Mouse (Mus musculus) neural tube, embryonic 14.5 days (tissue): ENCODE data around the gene Cox6a2. TPM values are rescaled to one million over a fixed set of nuclear protein-coding genes. Genes with fewer than 3 reads are reported as not detected.

Source experiments
- ATAC-seq: fragments of 200-750 bp; cut with Nextera tagmentation; 2 replicates; pipeline ENCODE4 v1.8.0; 2017; ENCODE audit warnings: low read depth, mild to moderate bottlenecking, moderate TSS enrichment, moderate library complexity
- H3K27ac ChIP-seq: fragments of 300-500 bp; sonication (generic); 2 replicates; pipeline ENCODE4 v1.5.1; 2014; ENCODE audit warnings: low read depth, mild to moderate bottlenecking, control low read depth, low read length, moderate library complexity, mixed read lengths
- H3K27me3 ChIP-seq: fragments of 300-500 bp; sonication (generic); 2 replicates; pipeline ENCODE4 v1.6.1; 2014; ENCODE audit warnings: low read length; ENCODE audit not compliant: control insufficient read depth, insufficient read depth
- H3K36me3 ChIP-seq: fragments of 300-500 bp; sonication (generic); 2 replicates; pipeline ENCODE4 v1.6.1; 2014; ENCODE audit warnings: low read length, mixed read lengths; ENCODE audit not compliant: control insufficient read depth, insufficient read depth
- H3K4me1 ChIP-seq: fragments of 300-500 bp; sonication (generic); 2 replicates; pipeline ENCODE4 v1.6.1; 2014; ENCODE audit warnings: low read length; ENCODE audit not compliant: control insufficient read depth, insufficient read depth
- H3K4me2 ChIP-seq: fragments of 300-500 bp; sonication (generic); 2 replicates; pipeline ENCODE4 v1.6.1; 2014; ENCODE audit warnings: mild to moderate bottlenecking, low read depth, low read length, control low read depth
- H3K4me3 ChIP-seq: fragments of 300-500 bp; sonication (generic); 2 replicates; pipeline ENCODE4 v1.5.1; 2014; ENCODE audit warnings: low read depth, low read length, control low read depth, mixed read lengths
- H3K9ac ChIP-seq: fragments of 300-500 bp; sonication (generic); replicated peaks from 2 replicates; pipeline ENCODE4 v1.6.1; 2014; ENCODE audit warnings: low read depth, mild to moderate bottlenecking, control low read depth, low read length, mixed read lengths
- H3K9me3 ChIP-seq: fragments of 300-500 bp; sonication (generic); 2 replicates; pipeline ENCODE4 v1.6.1; 2016; ENCODE audit warnings: low read length; ENCODE audit not compliant: control insufficient read depth
- WGBS: fragments of 180-500 bp; shearing (Covaris S2); extraction: QIAGEN DNeasy Blood & Tissue Kit; methylation state at CpG from one replicate; pipeline ENCODE4 v1.1.7; 2014; 5-methylcytosine and 5-hydroxymethylcytosine counted together
- polyA plus RNA-seq: library from polyadenylated mRNA; unstranded; fragments of >200 nt; fragmentation: Nextera tagmentation; extraction: Ambion mirVana; gene quantifications from 2 replicates; pipeline ENCODE4 v1.2.1, GENCODE M21; 2014

Cox6a2 gene
- polyA plus RNA-seq, 1 experiment from 2014 or later: 0.86 TPM

DNA sequence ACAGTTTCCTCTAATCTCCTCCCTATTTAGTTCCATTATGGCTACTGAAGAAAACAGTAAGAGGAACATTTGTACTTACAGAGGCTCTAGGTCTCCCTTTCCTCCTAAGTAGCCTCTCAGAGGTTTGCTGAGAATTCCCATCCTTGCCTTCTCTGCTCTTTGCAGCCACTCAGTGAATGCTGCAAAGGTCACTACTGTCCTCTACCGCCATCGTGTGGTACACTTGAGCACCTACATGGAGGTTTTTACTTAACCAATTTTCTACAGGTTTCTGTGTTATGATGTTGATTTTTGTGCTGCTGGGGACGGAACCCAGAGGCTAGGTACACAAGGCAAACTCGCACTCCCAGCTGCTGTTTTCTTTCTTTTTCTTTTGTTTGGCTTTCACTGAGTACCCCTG, 2.0 kb upstream of the Cox6a2 start:
- H3K9ac ChIP-seq: no peak overlapping the region
- H3K27me3 ChIP-seq: no peaks in the 10 kb centered on the region
- H3K4me1 ChIP-seq: no peaks in the 10 kb centered on the region
- no peaks in the 10 kb centered on the region for H3K9me3 ChIP-seq
- WGBS: 11% methylated on average over 4 of the region's 4 CpGs
- no peak overlapping the region for H3K4me3 ChIP-seq
- ATAC-seq: no peak
- H3K36me3 ChIP-seq: no peaks in the 10 kb centered on the region
- no peak overlapping the region for H3K27ac ChIP-seq
- no peak overlapping the region for H3K4me2 ChIP-seq

DNA sequence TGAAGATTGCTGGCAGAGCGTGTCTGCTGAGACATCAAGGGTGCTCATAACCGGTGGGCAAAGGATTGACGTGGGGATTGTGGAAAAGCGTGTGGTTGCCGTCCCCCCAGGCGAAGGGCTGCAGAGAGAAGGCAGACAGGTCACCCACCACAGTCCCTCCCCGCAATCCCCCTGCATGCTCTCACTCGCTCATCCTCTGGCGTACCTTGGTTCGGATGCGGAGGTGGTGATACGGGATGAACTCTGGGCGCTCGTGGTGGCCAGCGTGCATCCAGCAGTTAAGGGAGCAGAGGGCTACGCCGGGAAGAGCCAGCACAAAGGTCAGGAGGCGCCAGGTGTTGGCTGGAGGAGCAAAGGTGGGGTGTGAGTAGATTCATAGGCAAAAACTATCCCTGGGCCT, 492 bp downstream of the Cox6a2 start:
- H3K4me1 ChIP-seq: no peaks in the 10 kb centered on the region
- no peaks in the 10 kb centered on the region for H3K36me3 ChIP-seq
- H3K9me3 ChIP-seq: no peaks in the 10 kb centered on the region
- H3K27me3 ChIP-seq: no peaks in the 10 kb centered on the region
- WGBS: 86% methylated on average over 18 of the region's 18 CpGs
- no peak overlapping the region for H3K27ac ChIP-seq
- H3K4me2 ChIP-seq: no peak overlapping the region
- no peak overlapping the region for H3K9ac ChIP-seq
- ATAC-seq: no peak
- H3K4me3 ChIP-seq: no peak overlapping the region

DNA sequence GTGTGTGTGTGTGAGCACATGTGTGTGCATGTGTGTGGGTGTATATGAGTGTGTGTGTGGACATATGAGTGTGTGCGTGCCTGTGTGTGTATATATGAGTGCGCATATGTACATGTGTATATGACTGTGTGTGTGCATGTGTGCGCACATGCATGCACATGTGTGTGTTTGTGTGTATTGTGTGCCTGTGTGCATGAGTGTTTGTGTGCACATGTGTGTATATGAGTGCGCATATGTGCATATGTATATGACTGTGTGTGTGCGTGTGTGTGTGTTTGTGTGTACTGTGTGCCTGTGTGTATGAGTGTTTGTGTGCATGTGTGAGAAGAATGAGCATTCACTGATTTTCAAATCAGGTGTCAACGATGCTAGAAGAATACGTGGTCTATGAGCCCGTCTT, 2.0 kb downstream of the Cox6a2 start:
- Histone ChIP-seq H3K27ac (no peak overlapping the region), H3K9ac (no peak overlapping the region), H3K4me3 (no peak overlapping the region), H3K4me2 (no peak overlapping the region), H3K27me3 (no peaks in the 10 kb centered on the region), H3K36me3 (no peaks in the 10 kb centered on the region), H3K9me3 (no peaks in the 10 kb centered on the region), H3K4me1 (no peaks in the 10 kb centered on the region)
- no peak for ATAC-seq
- 87% methylated on average over 8 of the region's 8 CpGs for WGBS

DNA sequence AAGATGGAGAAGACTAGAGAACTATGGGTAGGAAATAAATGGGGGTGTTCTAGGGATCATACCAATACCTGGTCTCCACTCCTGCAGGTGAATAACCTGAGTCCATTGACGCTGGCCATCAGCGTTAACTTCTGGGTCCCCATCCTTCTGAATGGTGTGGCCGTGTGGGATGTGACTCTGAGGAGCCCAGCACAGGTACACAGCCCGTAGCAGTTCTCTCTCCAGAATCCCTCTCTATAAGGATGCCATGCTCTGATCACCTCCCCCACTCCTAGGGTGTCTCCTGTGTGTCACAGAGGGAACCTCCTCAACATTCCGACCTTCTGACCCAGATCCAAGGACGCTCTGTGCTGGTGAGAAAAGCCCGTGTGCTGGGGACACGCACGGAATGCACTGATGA, 3.1 kb downstream of the Cox6a2 start:
- H3K9ac ChIP-seq: no peak overlapping the region
- no peak overlapping the region for H3K27ac ChIP-seq
- H3K4me2 ChIP-seq: no peak overlapping the region
- no peak for ATAC-seq
- no peaks in the 10 kb centered on the region for H3K4me1 ChIP-seq
- WGBS: 78% methylated on average over 9 of the region's 9 CpGs
- H3K27me3 ChIP-seq: no peaks in the 10 kb centered on the region
- H3K9me3 ChIP-seq: no peaks in the 10 kb centered on the region
- no peak overlapping the region for H3K4me3 ChIP-seq
- H3K36me3 ChIP-seq: no peaks in the 10 kb centered on the region

DNA sequence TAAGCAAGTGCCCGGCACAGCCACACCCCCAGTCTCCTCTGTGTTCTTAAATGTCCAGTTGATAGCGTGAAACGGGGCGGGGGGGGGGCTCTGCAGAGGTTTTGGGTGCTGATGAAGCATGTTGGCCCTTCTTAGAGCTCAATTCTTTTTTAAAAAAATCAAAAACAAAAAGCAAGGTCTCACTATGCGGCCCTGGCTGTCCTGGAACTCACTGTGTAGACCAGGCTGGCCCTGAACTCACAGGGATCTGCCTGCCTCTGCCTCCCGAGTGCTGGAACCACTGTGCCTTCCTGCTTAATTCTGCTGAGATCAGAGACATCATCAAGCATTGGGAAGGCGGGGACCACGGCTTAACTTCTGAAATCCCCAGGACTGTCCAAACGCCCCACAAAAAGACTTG, 4.6 kb downstream of the Cox6a2 start:
- Histone ChIP-seq H3K36me3 (no peaks in the 10 kb centered on the region), H3K4me1 (no peaks in the 10 kb centered on the region), H3K4me2 (no peak overlapping the region), H3K9me3 (no peaks in the 10 kb centered on the region), H3K9ac (no peak overlapping the region), H3K27me3 (no peaks in the 10 kb centered on the region), H3K4me3 (no peak overlapping the region), H3K27ac (no peak overlapping the region)
- WGBS: 87% methylated on average over 9 of the region's 9 CpGs
- ATAC-seq: no peak

DNA sequence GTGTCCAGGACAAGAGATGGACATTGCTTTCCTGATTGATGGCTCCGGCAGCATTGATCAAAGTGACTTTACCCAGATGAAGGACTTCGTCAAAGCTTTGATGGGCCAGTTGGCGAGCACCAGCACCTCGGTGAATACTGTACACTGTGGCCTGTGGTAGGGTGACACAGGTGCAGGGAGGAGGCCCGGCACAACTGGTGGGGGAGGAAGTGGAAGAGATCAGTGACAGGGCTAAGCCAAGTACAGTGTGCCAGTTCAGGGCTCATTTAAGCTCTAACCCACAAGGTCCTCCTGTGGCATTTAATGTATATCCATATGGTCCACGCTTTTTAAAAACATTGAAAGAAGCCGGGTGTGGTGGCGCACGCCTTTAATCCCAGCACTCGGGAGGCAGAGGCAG, 24.5 kb downstream of the Cox6a2 start:
- Histone ChIP-seq H3K27ac (no peak overlapping the region), H3K9ac (no peak overlapping the region), H3K27me3 (no peaks in the 10 kb centered on the region), H3K4me1 (no peaks in the 10 kb centered on the region), H3K9me3 (no peaks in the 10 kb centered on the region; the same call in 1 of the 2 replicates), H3K36me3 (no peaks in the 10 kb centered on the region), H3K4me2 (no peak overlapping the region), H3K4me3 (no peak overlapping the region)
- no peak for ATAC-seq
- WGBS: 95% methylated on average over 10 of the region's 10 CpGs

DNA sequence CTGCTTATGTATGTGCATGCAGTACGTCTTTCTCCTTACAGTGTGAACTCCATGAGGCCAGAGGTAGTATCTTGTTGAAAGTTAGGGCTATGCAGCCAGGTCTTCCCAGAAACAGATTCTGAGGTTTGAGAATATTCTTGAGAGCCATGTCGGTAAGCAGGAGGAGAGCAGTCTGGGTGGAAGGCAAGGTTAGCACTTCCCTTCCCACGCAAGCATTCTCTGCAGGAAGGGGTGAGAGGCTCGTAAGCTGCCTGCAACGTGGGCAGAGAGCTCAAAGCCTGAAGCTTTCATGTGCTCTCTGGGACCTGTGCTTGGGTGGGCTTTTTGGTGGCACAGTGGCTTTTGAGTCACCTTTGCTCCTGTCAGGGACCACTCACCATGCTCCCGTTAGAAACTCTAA, 25.6 kb downstream of the Cox6a2 start:
- no peak overlapping the region for H3K4me3 ChIP-seq
- H3K27me3 ChIP-seq: no peaks in the 10 kb centered on the region
- H3K36me3 ChIP-seq: no peaks in the 10 kb centered on the region
- H3K4me1 ChIP-seq: no peaks in the 10 kb centered on the region
- no peak overlapping the region for H3K4me2 ChIP-seq
- H3K9me3 ChIP-seq: no peaks in the 10 kb centered on the region; the same call in 1 of the 2 replicates
- H3K27ac ChIP-seq: no peak overlapping the region
- no peak for ATAC-seq
- WGBS: 76% methylated on average over 6 of the region's 6 CpGs
- no peak overlapping the region for H3K9ac ChIP-seq

DNA sequence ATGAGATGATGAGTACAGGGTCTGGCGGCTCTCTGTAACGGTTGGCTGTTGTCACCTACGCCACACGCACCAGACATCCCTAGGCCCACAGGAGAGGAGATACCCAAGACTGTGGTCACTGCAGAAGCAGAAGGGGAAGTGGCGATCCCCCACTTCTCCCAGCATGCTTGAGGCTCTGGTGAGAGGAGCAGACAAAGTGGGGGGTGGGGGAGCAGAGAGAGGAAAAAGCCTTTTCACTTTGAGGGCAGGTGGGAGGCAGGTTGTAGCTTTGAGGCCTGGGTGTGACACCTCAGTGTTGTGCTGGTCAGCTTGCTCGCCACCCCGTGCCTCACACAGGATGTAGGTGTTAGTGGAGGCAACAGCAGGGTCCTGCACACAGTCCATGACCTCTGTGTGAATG, 26.1 kb downstream of the Cox6a2 start:
- H3K36me3 ChIP-seq: no peaks in the 10 kb centered on the region
- no peaks in the 10 kb centered on the region; the same call in 1 of the 2 replicates for H3K9me3 ChIP-seq
- no peak for ATAC-seq
- WGBS: 83% methylated on average over 7 of the region's 7 CpGs
- H3K9ac ChIP-seq: no peak overlapping the region
- H3K27ac ChIP-seq: no peak overlapping the region
- no peaks in the 10 kb centered on the region for H3K27me3 ChIP-seq
- H3K4me3 ChIP-seq: no peak overlapping the region
- H3K4me1 ChIP-seq: no peaks in the 10 kb centered on the region
- H3K4me2 ChIP-seq: no peak overlapping the region

DNA sequence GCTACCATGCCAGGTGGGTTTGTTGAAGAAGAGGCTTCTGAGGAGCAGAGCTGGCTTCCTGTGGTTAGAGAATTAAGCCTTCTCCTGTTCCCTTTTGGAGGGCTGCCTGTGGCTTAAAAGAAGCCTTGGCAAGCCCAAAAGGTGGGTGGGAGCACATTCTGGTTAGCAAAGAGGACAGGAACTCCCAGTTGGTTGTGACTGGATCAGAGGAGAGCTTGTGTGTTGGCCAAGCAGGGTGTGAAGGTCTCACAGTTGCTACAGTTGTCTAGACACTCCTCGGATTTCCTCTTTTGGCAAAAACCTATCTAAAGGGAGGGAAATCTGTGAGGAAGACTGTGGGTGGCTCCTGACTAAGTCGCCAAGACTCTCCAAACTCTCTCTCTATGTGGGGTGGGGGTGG, 27.8 kb downstream of the Cox6a2 start:
- H3K4me3 ChIP-seq: no peak overlapping the region
- H3K9me3 ChIP-seq: no peaks in the 10 kb centered on the region; the same call in 1 of the 2 replicates
- ATAC-seq: no peak
- H3K27me3 ChIP-seq: no peaks in the 10 kb centered on the region
- H3K4me1 ChIP-seq: no peaks in the 10 kb centered on the region
- no peak overlapping the region for H3K9ac ChIP-seq
- H3K4me2 ChIP-seq: no peak overlapping the region
- 80% methylated on average over 2 of the region's 2 CpGs for WGBS
- H3K36me3 ChIP-seq: no peaks in the 10 kb centered on the region
- no peak overlapping the region for H3K27ac ChIP-seq

DNA sequence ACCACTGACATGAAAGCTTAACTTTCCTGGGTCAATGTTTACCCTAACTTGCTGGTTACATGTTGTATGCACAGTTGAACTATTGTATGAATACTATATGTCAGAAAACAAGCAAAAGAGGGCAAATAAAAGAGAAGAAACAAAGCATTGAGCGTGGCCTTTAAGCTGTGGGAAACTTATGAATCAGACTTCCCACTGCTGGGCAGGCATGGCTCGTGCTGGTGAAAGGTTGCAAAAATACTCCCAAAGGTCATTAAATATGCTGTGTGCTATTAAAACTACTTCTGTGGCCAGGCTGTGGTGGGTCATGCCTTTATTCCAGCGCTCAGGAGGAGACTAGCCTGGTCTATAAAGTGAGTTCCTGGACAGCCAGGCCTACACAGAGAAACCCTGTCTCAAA, 36.2 kb downstream of the Cox6a2 start:
- Histone ChIP-seq H3K9me3 (no peaks in the 10 kb centered on the region), H3K4me2 (no peak overlapping the region), H3K27ac (no peak overlapping the region), H3K4me3 (no peak overlapping the region), H3K4me1 (no peaks in the 10 kb centered on the region), H3K27me3 (no peaks in the 10 kb centered on the region), H3K9ac (no peak overlapping the region), H3K36me3 (no peaks in the 10 kb centered on the region)
- 66% methylated on average over 3 of the region's 3 CpGs for WGBS
- no peak for ATAC-seq
